Mouse (Mus musculus) right cerebral cortex, adult 2 months (tissue): Measurements from ENCODE around the gene Gmpr2.

Source experiments
- DNase-seq, 2 experiments: peaks; one replicate each; pipeline ENCODE4 v3.0.0; 2021 to 2022; ENCODE audit warnings: low spot score in 2 of 2

Gene Gmpr2

GRCm38 (mm10) chr14:55726261-55726660 lies 54.5 kb downstream of the Gmpr2 start:
- DNase-seq, result no peak

- no peak for DNase-seq
Observed at GRCm38 (mm10) chr14:55727889-55728685, 56.3 kb downstream of the Gmpr2 start.
